8 mouse cellular contexts compared by ENCODE assay signal in genomic region chr9:121403157-121403671, GRCm38 (mm10).
A peak's percentile ranks its signal among the peaks of the same experiment; 100 is the strongest.
DNase-seq lines count a peak whose midpoint lies in the region; ATAC-seq lines count a peak whose summit lies in the region.

No protein-coding gene starts in this region.

- intact Hi-C loops in heart, postnatal 25 days (cut with DNase I), result no loop called here

- no peaks in the 10 kb centered on the region for H3K27me3 ChIP-seq in heart, embryonic 10.5 days (ENCODE audit: insufficient read depth, poor library complexity, severe bottlenecking)
- H3K27me3 ChIP-seq in liver, embryonic 12.5 days (replicated peaks), result no peaks in the 10 kb centered on the region

- WGBS in heart, embryonic 10.5 days, result 38% methylated on average over 16 of the region's 16 CpGs
- 58% methylated on average over 16 of the region's 16 CpGs for WGBS in liver, embryonic 12.5 days (ENCODE audit: insufficient replicate concordance)

- no peaks in the 10 kb centered on the region; the same call in 1 of the 2 replicates for H3K36me3 ChIP-seq in heart, embryonic 10.5 days
- H3K36me3 ChIP-seq in liver, embryonic 12.5 days, result no peaks in the 10 kb centered on the region

- ATAC-seq in liver, embryonic 12.5 days, result peak; percentile 30; the same call in 1 of the 2 replicates
- ATAC-seq in megakaryocyte-erythroid progenitor cell, adult 5-6 weeks (replicated peaks; ENCODE audit: low FRiP score, low TSS enrichment, poor library complexity, severe bottlenecking), result no peak

- peak overlapping the region; percentile 19; the same call in 1 of the 2 replicates for H3K27ac ChIP-seq in heart, embryonic 10.5 days
- H3K27ac ChIP-seq in liver, embryonic 12.5 days, result no peak overlapping the region

- no peaks in the 10 kb centered on the region for H3K9me3 ChIP-seq in heart, embryonic 10.5 days
- H3K9me3 ChIP-seq in liver, embryonic 12.5 days (replicated peaks), result no peaks in the 10 kb centered on the region

- peak overlapping the region; percentile 28 for H3K4me3 ChIP-seq in heart, embryonic 10.5 days
- H3K4me3 ChIP-seq in liver, embryonic 12.5 days, result no peak overlapping the region

- H3K4me2 ChIP-seq in liver, embryonic 12.5 days, result peak overlapping the region; percentile 2; the same call in 1 of the 2 replicates

- peaks cover 18% of the 10 kb centered on the region for H3K4me1 ChIP-seq in heart, embryonic 10.5 days
- no peaks in the 10 kb centered on the region for H3K4me1 ChIP-seq in liver, embryonic 12.5 days

- H3K9ac ChIP-seq in liver, embryonic 12.5 days, result no peak overlapping the region

- peak; percentile 87 for DNase-seq in heart, embryonic 10.5 days (ENCODE audit: low spot score)
- no peak for DNase-seq in heart, postnatal 25 days (ENCODE audit: low spot score)
- DNase-seq in cerebellum, postnatal 10 days, result peak; percentile 94 to 95
- peak; percentile 87 to 93 for DNase-seq in frontal cortex, postnatal 10 days (ENCODE audit: low spot score in 2 of 2)
- peak; percentile 54 to 62 for DNase-seq in kidney, postnatal 36 days
- peak; percentile 58 for DNase-seq in retina, postnatal 7 days (ENCODE audit: low read depth, low spot score)
